In genomic region chr13:62331786-62332185, GRCm38 (mm10) we compare ENCODE assay signal across 9 mouse cellular contexts.
"Had no signal": no experiment of that assay in that cellular context is flagged by ENCODE, and none has a peak within 500 bp of the region (broad histone marks: within the 10 kb centered on the region; RNA-seq: fewer than 3 reads in every experiment).

No protein-coding gene starts in this region.

- DNase-seq: lung, adult 18-20 months; lung, embryonic 14.5 days; lung, postnatal 10 days; lung, postnatal 4 days; midbrain, embryonic 14.5 days; right cerebral cortex, postnatal 14 days; thymus, adult 18-20 months; thymus, postnatal 25 days; thymus, postnatal 4 days had no signal
